Mouse (Mus musculus): ENCODE measurements at regions not wholly inside any gene's neighbourhood (a gene's known extent, or its start where the extent isn't known, plus 50 kb on each side); places are given as distances from the start of the nearest gene placed in this dataset.
A peak's percentile ranks its signal among the peaks of the same experiment; 100 is the strongest.

- H3K4me1 ChIP-seq (replicated peaks): no peaks in the 10 kb centered on the region
- 86% methylated on average over 16 of the region's 16 CpGs for WGBS
- H3K36me3 ChIP-seq: no peaks in the 10 kb centered on the region
- no peak overlapping the region for H3K27ac ChIP-seq
- no peak for DNase-seq (ENCODE audit: low spot score)
- no peaks in the 10 kb centered on the region for H3K9me3 ChIP-seq
- H3K27me3 ChIP-seq (ENCODE audit: insufficient read depth, poor library complexity, severe bottlenecking): no peaks in the 10 kb centered on the region
- no peak overlapping the region for H3K4me3 ChIP-seq
Observed at GRCm38 (mm10) chr19:23044510-23045464, 96.2 kb upstream of the Klf9 start.

- peaks cover 3% of the 10 kb centered on the region; the same call in 1 of the 2 replicates for H3K4me1 ChIP-seq (replicated peaks)
- DNase-seq (ENCODE audit: low spot score): no peak
- H3K9me3 ChIP-seq: no peaks in the 10 kb centered on the region
- 0 out of 2 replicates have a peak, but pooled peaks cover 3% of the 10 kb centered on the region for H3K27me3 ChIP-seq (ENCODE audit: insufficient read depth, poor library complexity, severe bottlenecking)
- WGBS: 92% methylated on average over 4 of the region's 4 CpGs
- H3K4me3 ChIP-seq: no peak overlapping the region
- H3K27ac ChIP-seq: no peak overlapping the region
- no peaks in the 10 kb centered on the region for H3K36me3 ChIP-seq
Observed at GRCm38 (mm10) chr19:23051456-23051855, 89.6 kb upstream of the Klf9 start.

GRCm38 (mm10) chr19:23054440-23054839, 86.6 kb upstream of the Klf9 start:
- H3K9me3 ChIP-seq: no peaks in the 10 kb centered on the region
- H3K4me3 ChIP-seq: no peak overlapping the region
- 0 out of 2 replicates have a peak, but pooled peaks cover 3% of the 10 kb centered on the region for H3K27me3 ChIP-seq (ENCODE audit: insufficient read depth, poor library complexity, severe bottlenecking)
- no peak overlapping the region for H3K27ac ChIP-seq
- 75% methylated on average over 4 of the region's 4 CpGs for WGBS
- DNase-seq (ENCODE audit: low spot score): no peak
- H3K36me3 ChIP-seq: no peaks in the 10 kb centered on the region
- peaks cover 27% of the 10 kb centered on the region for H3K4me1 ChIP-seq (replicated peaks)

- peak overlapping the region; percentile 54 for H3K4me3 ChIP-seq
- 81% methylated on average over 5 of the region's 5 CpGs for WGBS
- DNase-seq (ENCODE audit: low spot score): no peak
Observed at GRCm38 (mm10) chr19:23055916-23056805, 84.9 kb upstream of the Klf9 start.

GRCm38 (mm10) chr19:23056851-23057707, 83.9 kb upstream of the Klf9 start:
- Histone ChIP-seq H3K27me3 (ENCODE audit: insufficient read depth, poor library complexity, severe bottlenecking) (0 out of 2 replicates have a peak, but pooled peaks cover 3% of the 10 kb centered on the region), H3K4me1 (replicated peaks) (peaks cover 27% of the 10 kb centered on the region), H3K27ac (peak overlapping the region; percentile 89), H3K9me3 (no peaks in the 10 kb centered on the region), H3K36me3 (no peaks in the 10 kb centered on the region), H3K4me3 (peak overlapping the region; percentile 54)
- DNase-seq (ENCODE audit: low spot score): peak; percentile 70
- WGBS: 2% methylated on average over 32 of the region's 32 CpGs

More at GRCm38 (mm10) chr19:23055916-23056805, 84.9 kb upstream of the Klf9 start:
- Histone ChIP-seq H3K4me1 (replicated peaks) (peaks cover 27% of the 10 kb centered on the region), H3K27me3 (ENCODE audit: insufficient read depth, poor library complexity, severe bottlenecking) (0 out of 2 replicates have a peak, but pooled peaks cover 3% of the 10 kb centered on the region), H3K36me3 (no peaks in the 10 kb centered on the region), H3K27ac (peak overlapping the region; percentile 89; the same call in 1 of the 2 replicates), H3K9me3 (no peaks in the 10 kb centered on the region)

- H3K4me1 ChIP-seq (replicated peaks): peaks cover 27% of the 10 kb centered on the region
- H3K27ac ChIP-seq: peak overlapping the region; percentile 89
- peak; percentile 56 for DNase-seq (ENCODE audit: low spot score)
- H3K9me3 ChIP-seq: no peaks in the 10 kb centered on the region
- H3K27me3 ChIP-seq (ENCODE audit: insufficient read depth, poor library complexity, severe bottlenecking): 0 out of 2 replicates have a peak, but pooled peaks cover 3% of the 10 kb centered on the region
- H3K36me3 ChIP-seq: no peaks in the 10 kb centered on the region
- 14% methylated on average over 11 of the region's 11 CpGs for WGBS
- peak overlapping the region; percentile 54 for H3K4me3 ChIP-seq
Observed at GRCm38 (mm10) chr19:23057739-23058501, 83.1 kb upstream of the Klf9 start.

- Histone ChIP-seq H3K36me3 (no peaks in the 10 kb centered on the region), H3K27ac (peak overlapping the region; percentile 89), H3K4me1 (replicated peaks) (peaks cover 27% of the 10 kb centered on the region), H3K9me3 (0 out of 2 replicates have a peak, but pooled peaks cover 1% of the 10 kb centered on the region), H3K27me3 (ENCODE audit: insufficient read depth, poor library complexity, severe bottlenecking) (0 out of 2 replicates have a peak, but pooled peaks cover 3% of the 10 kb centered on the region), H3K4me3 (no peak overlapping the region)
- no peak for DNase-seq (ENCODE audit: low spot score)
- WGBS: 39% methylated on average over 4 of the region's 4 CpGs
Observed at GRCm38 (mm10) chr19:23058502-23058900, 82.5 kb upstream of the Klf9 start.

DNA sequence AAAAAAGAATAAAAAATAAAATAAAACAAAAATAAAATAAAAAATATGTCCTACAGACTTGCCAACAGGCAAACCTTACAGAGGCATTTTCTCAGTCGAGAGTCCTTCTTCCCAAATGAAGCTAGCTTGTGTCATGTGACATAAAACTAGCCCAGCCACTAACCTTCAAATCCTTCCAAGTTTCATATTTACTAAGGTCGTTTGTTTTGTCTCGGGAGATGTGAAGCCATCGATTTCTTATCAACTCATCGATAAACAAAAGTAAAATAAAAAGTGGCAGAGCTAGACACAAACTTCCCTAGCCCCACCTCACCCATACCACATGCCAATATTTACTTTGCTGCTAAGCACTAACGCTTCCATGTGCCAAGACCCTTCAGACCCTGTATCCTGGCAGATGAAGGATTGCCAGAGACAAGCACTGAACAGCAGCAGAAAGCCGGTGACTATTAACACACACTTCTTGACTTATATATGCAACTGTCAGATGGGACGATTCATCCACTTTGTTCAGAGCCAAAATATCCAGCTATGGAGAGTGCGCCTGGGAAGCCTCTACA, 79.9 kb upstream of the Klf9 start:
- DNase-seq (ENCODE audit: low spot score): no peak
- H3K4me1 ChIP-seq (replicated peaks): peaks cover 27% of the 10 kb centered on the region
- H3K9me3 ChIP-seq: 0 out of 2 replicates have a peak, but pooled peaks cover 3% of the 10 kb centered on the region
- H3K4me3 ChIP-seq: no peak overlapping the region
- 0 out of 2 replicates have a peak, but pooled peaks cover 3% of the 10 kb centered on the region for H3K27me3 ChIP-seq (ENCODE audit: insufficient read depth, poor library complexity, severe bottlenecking)
- H3K36me3 ChIP-seq: no peaks in the 10 kb centered on the region
- H3K27ac ChIP-seq: no peak overlapping the region
- WGBS: 88% methylated on average over 9 of the region's 9 CpGs

DNA sequence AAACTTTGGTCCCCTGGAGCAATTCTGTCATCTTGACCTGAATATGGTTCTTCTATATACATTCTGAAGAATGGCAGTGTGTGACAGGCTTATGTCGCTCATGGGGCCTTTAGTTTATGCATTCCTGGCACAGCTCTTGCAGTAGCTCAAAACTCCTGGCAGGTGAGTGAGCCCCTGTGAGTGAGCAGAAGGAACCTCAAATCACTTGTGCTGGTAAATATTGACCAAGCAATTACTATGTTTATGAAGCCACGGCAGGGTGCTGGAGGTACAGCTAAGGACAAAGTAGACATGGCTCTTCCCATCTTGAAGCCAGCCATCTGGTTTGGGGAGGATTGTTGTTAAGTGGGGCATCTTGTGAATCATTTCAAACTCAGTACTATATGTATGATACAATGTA, 79.1 kb upstream of the Klf9 start:
- H3K27ac ChIP-seq: no peak overlapping the region
- 0 out of 2 replicates have a peak, but pooled peaks cover 3% of the 10 kb centered on the region for H3K9me3 ChIP-seq
- no peak for DNase-seq (ENCODE audit: low spot score)
- H3K36me3 ChIP-seq: no peaks in the 10 kb centered on the region
- H3K4me1 ChIP-seq (replicated peaks): peaks cover 20% of the 10 kb centered on the region
- H3K27me3 ChIP-seq (ENCODE audit: insufficient read depth, poor library complexity, severe bottlenecking): no peaks in the 10 kb centered on the region
- 85% methylated on average over 2 of the region's 2 CpGs for WGBS
- H3K4me3 ChIP-seq: no peak overlapping the region

GRCm38 (mm10) chr19:23062851-23063250, 78.2 kb upstream of the Klf9 start:
- peaks cover 10% of the 10 kb centered on the region for H3K4me1 ChIP-seq (replicated peaks)
- H3K4me3 ChIP-seq: no peak overlapping the region
- DNase-seq (ENCODE audit: low spot score): no peak

DNA sequence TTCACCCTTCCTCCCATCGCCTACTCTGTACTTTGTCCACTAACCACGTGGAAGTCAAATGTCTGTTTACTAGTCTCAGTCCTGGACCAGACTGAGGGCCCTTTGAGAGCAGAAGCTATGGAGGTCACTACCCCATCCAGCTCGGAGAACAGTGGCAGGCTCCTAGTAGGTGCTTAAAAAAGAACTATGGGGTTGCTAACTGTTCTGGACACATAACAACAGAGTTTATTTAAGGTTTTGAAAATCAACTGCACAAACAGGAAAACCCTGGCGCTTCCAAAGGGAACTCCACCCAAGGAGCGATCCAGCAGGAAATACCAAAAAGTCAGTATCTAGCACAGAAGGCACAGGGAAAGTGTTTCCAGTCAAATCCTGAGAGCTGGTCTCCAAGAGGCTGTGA, 75.5 kb upstream of the Klf9 start:
- no peaks in the 10 kb centered on the region for H3K36me3 ChIP-seq
- H3K4me1 ChIP-seq (replicated peaks): no peaks in the 10 kb centered on the region
- DNase-seq (ENCODE audit: low spot score): no peak
- H3K9me3 ChIP-seq: 0 out of 2 replicates have a peak, but pooled peaks cover 3% of the 10 kb centered on the region
- no peak overlapping the region for H3K4me3 ChIP-seq
- H3K27me3 ChIP-seq (ENCODE audit: insufficient read depth, poor library complexity, severe bottlenecking): no peaks in the 10 kb centered on the region
- WGBS: 81% methylated on average over 5 of the region's 5 CpGs
- H3K27ac ChIP-seq: no peak overlapping the region

More at GRCm38 (mm10) chr19:23062851-23063250, 78.2 kb upstream of the Klf9 start:
- 0 out of 2 replicates have a peak, but pooled peaks cover 3% of the 10 kb centered on the region for H3K9me3 ChIP-seq
- no peak overlapping the region for H3K27ac ChIP-seq
- no peaks in the 10 kb centered on the region for H3K27me3 ChIP-seq (ENCODE audit: insufficient read depth, poor library complexity, severe bottlenecking)
- H3K36me3 ChIP-seq: no peaks in the 10 kb centered on the region
- 87% methylated on average over 5 of the region's 5 CpGs for WGBS

Data from hindbrain, embryonic 10.5 days (tissue).